Comparison of ENCODE assay signal across 8 mouse cellular contexts in the genomic region with DNA sequence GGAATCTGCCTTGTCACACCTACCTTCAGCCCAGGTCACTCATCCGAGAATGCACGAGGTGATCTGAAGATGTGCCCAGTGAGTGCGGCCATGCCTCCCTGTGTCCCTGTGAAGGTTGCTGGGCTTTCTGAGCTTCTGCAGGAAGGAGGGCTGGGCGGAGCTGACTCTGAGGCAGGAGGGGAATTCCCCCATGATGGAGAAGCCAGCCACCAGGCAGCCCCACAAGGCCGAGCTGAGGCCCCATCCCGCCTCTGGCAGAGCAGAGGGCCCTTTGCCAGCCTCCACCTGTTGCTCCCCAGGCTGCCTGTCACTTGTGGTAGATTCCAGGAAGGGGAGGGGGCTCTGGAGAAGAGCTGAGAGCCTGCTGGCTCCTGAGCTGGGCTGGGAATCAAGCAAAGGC. TPM values are rescaled to one million over a fixed set of nuclear protein-coding genes. Genes with fewer than 3 reads are reported as not detected.
DNase-seq lines count a peak whose midpoint lies in the region; ATAC-seq lines count a peak whose summit lies in the region.

A gene (minus strand): TSS at position 108 of the 400 bp plus-strand sequence.

- H3K9me3 ChIP-seq in forebrain, embryonic 10.5 days: no peaks in the 10 kb centered on the region
- no peaks in the 10 kb centered on the region for H3K9me3 ChIP-seq in forebrain, embryonic 14.5 days (replicated peaks; ENCODE audit: control insufficient read depth, low read length)
- H3K9me3 ChIP-seq in hindbrain, embryonic 12.5 days (replicated peaks): no peaks in the 10 kb centered on the region

- H3K4me3 ChIP-seq in forebrain, embryonic 10.5 days: no peak within 1 kb of the TSS
- H3K4me3 ChIP-seq in forebrain, embryonic 14.5 days (ENCODE audit: low read depth, low read length): no peak within 1 kb of the TSS
- no peak within 1 kb of the TSS for H3K4me3 ChIP-seq in hindbrain, embryonic 12.5 days

- ATAC-seq in forebrain, embryonic 14.5 days: no peak
- no peak for ATAC-seq in hindbrain, embryonic 12.5 days (ENCODE audit: low FRiP score)
- ATAC-seq in monocyte, adult 5-6 weeks (replicated peaks; ENCODE audit: insufficient number of reproducible peaks, low FRiP score, low TSS enrichment, poor library complexity, severe bottlenecking): peak; percentile 72

- H3K36me3 ChIP-seq in forebrain, embryonic 10.5 days (replicated peaks): no peaks in the 10 kb centered on the region
- H3K36me3 ChIP-seq in forebrain, embryonic 14.5 days (ENCODE audit: control insufficient read depth, insufficient read depth, low read length): no peaks in the 10 kb centered on the region
- H3K36me3 ChIP-seq in hindbrain, embryonic 12.5 days: no peaks in the 10 kb centered on the region

- H3K9ac ChIP-seq in forebrain, embryonic 14.5 days (ENCODE audit: low read length): no peak within 1 kb of the TSS
- H3K9ac ChIP-seq in hindbrain, embryonic 12.5 days: no peak within 1 kb of the TSS

- WGBS in forebrain, embryonic 10.5 days: 42% methylated on average over 6 of the region's 6 CpGs
- 43% methylated on average over 6 of the region's 6 CpGs for WGBS in forebrain, embryonic 14.5 days
- WGBS in hindbrain, embryonic 12.5 days: 33% methylated on average over 6 of the region's 6 CpGs

- intact Hi-C loops in left cerebral cortex, postnatal 25 days (cut with DNase I): no loop called here

- no peak for DNase-seq in forebrain, embryonic 10.5 days (ENCODE audit: extremely low spot score, low spot score)
- no peak for DNase-seq in forebrain, embryonic 14.5 days (ENCODE audit: low spot score)
- DNase-seq in adipocyte (ENCODE audit: low spot score): peak; percentile 37
- DNase-seq in gastrocnemius, adult 18-20 months (ENCODE audit: low spot score): no peak
- DNase-seq in left cerebral cortex, postnatal 25 days (ENCODE audit: low spot score in 2 of 2): no peak
- DNase-seq in frontal cortex, postnatal 14 days (ENCODE audit: low spot score in 2 of 2): no peak

- no peaks in the 10 kb centered on the region for H3K27me3 ChIP-seq in forebrain, embryonic 10.5 days (ENCODE audit: poor library complexity, severe bottlenecking)
- no peaks in the 10 kb centered on the region for H3K27me3 ChIP-seq in forebrain, embryonic 14.5 days (replicated peaks; ENCODE audit: control insufficient read depth, insufficient read depth, low read length)
- no peaks in the 10 kb centered on the region for H3K27me3 ChIP-seq in hindbrain, embryonic 12.5 days

- H3K4me1 ChIP-seq in forebrain, embryonic 10.5 days: peaks cover 15% of the 10 kb centered on the region; the same call in 1 of the 2 replicates
- H3K4me1 ChIP-seq in forebrain, embryonic 14.5 days (ENCODE audit: control insufficient read depth, insufficient read depth, low read length): no peaks in the 10 kb centered on the region
- no peaks in the 10 kb centered on the region for H3K4me1 ChIP-seq in hindbrain, embryonic 12.5 days

- H3K4me2 ChIP-seq in forebrain, embryonic 14.5 days (ENCODE audit: low read length): no peak within 1 kb of the TSS
- H3K4me2 ChIP-seq in hindbrain, embryonic 12.5 days (replicated peaks): no peak within 1 kb of the TSS

- peak within 1 kb of the TSS; percentile 22; the same call in 1 of the 2 replicates for H3K27ac ChIP-seq in forebrain, embryonic 10.5 days
- H3K27ac ChIP-seq in forebrain, embryonic 14.5 days (ENCODE audit: low read depth, low read length): no peak within 1 kb of the TSS
- no peak within 1 kb of the TSS for H3K27ac ChIP-seq in hindbrain, embryonic 12.5 days

RNA-seq across cellular contexts. Expression of the gene that starts here (rescaled TPM):
- polyA plus RNA-seq in forebrain, embryonic 10.5 days (2016; fragmentation: Nextera tagmentation; extraction: Ambion mirVana): 8.8 and 10.0 TPM in 2 replicates
- 8.1 and 9.6 TPM in 2 replicates for polyA plus RNA-seq in forebrain, embryonic 14.5 days (2014; fragmentation: Nextera tagmentation; extraction: Ambion mirVana)
- total RNA-seq in gastrocnemius, adult 18-20 months (2021): 10 to 100 TPM; 35.9 to 36.3 TPM
- 19.0 and 20.8 TPM in 2 replicates for polyA plus RNA-seq in hindbrain, embryonic 12.5 days (2016; fragmentation: Nextera tagmentation; extraction: Ambion mirVana)
- total RNA-seq in left cerebral cortex, postnatal 25 days (2021): 10 to 100 TPM; 36.4 to 40.0 TPM
- total RNA-seq in monocyte, adult 5-6 weeks (2017): 62.1 to 83.4 TPM (median 78.5 TPM) in 3 replicates
